Mouse (Mus musculus) lung, embryonic 16.5 days (tissue): ENCODE data around the gene Hpd. TPM values are rescaled to one million over a fixed set of nuclear protein-coding genes. Genes with fewer than 3 reads are reported as not detected.

ENCODE experiments used
- ATAC-seq: fragments of 200-750 bp; cut with Nextera tagmentation; 2 replicates; pipeline ENCODE4 v1.8.0; 2017; ENCODE audit warnings: low read depth, mild to moderate bottlenecking, moderate library complexity
- H3K27ac ChIP-seq: fragments of 300-500 bp; sonication (generic); 2 replicates; pipeline ENCODE4 v1.5.1; 2014; ENCODE audit warnings: mild to moderate bottlenecking, control low read depth, low read length
- H3K27me3 ChIP-seq: fragments of 300-500 bp; sonication (generic); 2 replicates; pipeline ENCODE4 v1.6.1; 2014; ENCODE audit warnings: low read depth, low read length, mixed read lengths; ENCODE audit not compliant: control insufficient read depth, insufficient read depth
- H3K36me3 ChIP-seq: fragments of 300-500 bp; sonication (generic); 2 replicates; pipeline ENCODE4 v1.6.1; 2014; ENCODE audit warnings: low read length; ENCODE audit not compliant: control insufficient read depth, insufficient read depth
- H3K4me1 ChIP-seq: fragments of 300-500 bp; sonication (generic); replicated peaks from 2 replicates; pipeline ENCODE4 v1.6.1; 2014; ENCODE audit warnings: low read length, mixed read lengths; ENCODE audit not compliant: control insufficient read depth, insufficient read depth
- H3K4me2 ChIP-seq: fragments of 300-500 bp; sonication (generic); 2 replicates; pipeline ENCODE4 v1.6.1; 2014; ENCODE audit warnings: low read depth, low read length, control low read depth
- H3K4me3 ChIP-seq: fragments of 300-500 bp; sonication (generic); 2 replicates; pipeline ENCODE4 v1.5.1; 2014; ENCODE audit warnings: mild to moderate bottlenecking, low read length, control low read depth
- H3K9ac ChIP-seq: fragments of 300-500 bp; sonication (generic); 2 replicates; pipeline ENCODE4 v1.6.1; 2014; ENCODE audit warnings: low read length, control low read depth
- H3K9me3 ChIP-seq: fragments of 300-500 bp; sonication (generic); 2 replicates; pipeline ENCODE4 v1.6.1; 2016; ENCODE audit warnings: low read length; ENCODE audit not compliant: control insufficient read depth
- WGBS: fragments of 180-500 bp; shearing (Covaris S2); extraction: QIAGEN DNeasy Blood & Tissue Kit; methylation state at CpG from one replicate; pipeline ENCODE4 v1.1.7; 2014; 5-methylcytosine and 5-hydroxymethylcytosine counted together
- polyA plus RNA-seq: library from polyadenylated mRNA; unstranded; fragments of >200 nt; fragmentation: Nextera tagmentation; extraction: Ambion mirVana; gene quantifications from 2 replicates; pipeline ENCODE4 v1.2.1, GENCODE M21; 2015

The Hpd gene
- polyA plus RNA-seq, 1 experiment from 2014 or later, result 0.18 TPM

DNA sequence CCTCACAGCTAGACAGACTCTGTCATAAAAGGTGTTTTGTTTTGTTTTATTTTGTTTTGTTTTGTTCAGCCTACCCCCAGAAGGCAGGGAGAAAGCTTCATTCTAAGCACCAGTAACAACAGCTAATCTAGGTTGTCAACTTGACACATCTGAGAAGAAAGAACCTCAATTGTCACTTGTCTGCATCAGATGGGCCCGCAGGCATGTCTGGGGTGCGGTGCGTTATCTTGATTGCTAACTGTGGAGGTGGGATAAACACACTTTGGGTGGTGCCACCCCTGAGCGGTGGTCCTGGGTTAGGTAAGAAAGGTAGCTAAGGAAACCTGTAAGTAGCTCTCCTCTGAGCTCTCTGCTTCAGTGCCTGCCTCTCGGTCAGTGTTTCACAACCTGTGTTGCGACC is 55.5 kb downstream of the Hpd start:
- no peaks in the 10 kb centered on the region for H3K9me3 ChIP-seq
- no peaks in the 10 kb centered on the region for H3K27me3 ChIP-seq
- ATAC-seq, result no peak
- H3K4me1 ChIP-seq, result peaks cover 15% of the 10 kb centered on the region
- H3K36me3 ChIP-seq, result no peaks in the 10 kb centered on the region; the same call in 1 of the 2 replicates
- no peak overlapping the region for H3K9ac ChIP-seq
- WGBS, result 63% methylated on average over 6 of the region's 6 CpGs
- H3K4me3 ChIP-seq, result no peak overlapping the region
- H3K27ac ChIP-seq, result no peak overlapping the region
- H3K4me2 ChIP-seq, result no peak overlapping the region

DNA sequence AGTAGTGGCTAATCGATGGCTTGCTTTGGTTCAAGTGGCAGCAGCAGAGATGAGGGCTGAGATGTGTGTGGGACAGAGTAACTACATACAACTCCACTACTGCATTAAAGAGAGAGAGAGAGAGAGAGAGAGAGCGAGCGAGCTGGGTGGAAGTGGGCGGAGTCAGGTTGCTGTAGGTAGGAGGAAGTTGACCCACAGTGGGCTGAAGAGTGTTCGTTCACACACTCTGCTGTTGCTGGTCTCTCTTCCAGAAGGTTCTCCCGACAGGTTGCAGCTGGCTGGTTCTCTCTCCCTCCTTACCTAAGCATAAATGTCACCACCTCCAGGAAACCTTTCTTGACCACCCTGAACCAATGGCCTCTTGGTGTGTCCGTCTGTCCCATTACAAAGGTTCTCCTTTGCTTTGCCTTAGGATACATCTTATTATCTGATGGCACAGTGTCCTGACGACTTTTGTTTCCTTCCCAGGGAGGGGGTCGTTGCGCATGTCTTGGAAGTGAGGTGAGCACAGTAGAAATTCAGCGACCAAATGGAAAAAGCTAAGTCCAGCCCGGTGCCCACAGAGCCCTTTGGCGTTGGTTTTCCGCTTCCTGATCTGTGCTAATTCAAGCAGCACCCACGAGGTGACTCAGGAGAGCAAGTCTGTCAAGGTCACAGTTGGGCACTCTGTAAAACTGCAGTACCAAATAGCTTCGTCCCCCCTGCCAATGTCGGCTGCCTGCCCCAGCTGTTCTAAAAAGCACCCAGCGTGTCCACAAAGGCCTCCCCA is 56.7 kb downstream of the Hpd start:
- Histone ChIP-seq H3K4me1 (peaks cover 11% of the 10 kb centered on the region), H3K4me3 (no peak overlapping the region), H3K27ac (no peak overlapping the region), H3K36me3 (no peaks in the 10 kb centered on the region; the same call in 1 of the 2 replicates), H3K4me2 (no peak overlapping the region), H3K9ac (no peak overlapping the region), H3K9me3 (no peaks in the 10 kb centered on the region), H3K27me3 (no peaks in the 10 kb centered on the region)
- WGBS, result 66% methylated on average over 18 of the region's 18 CpGs
- ATAC-seq, result no peak

DNA sequence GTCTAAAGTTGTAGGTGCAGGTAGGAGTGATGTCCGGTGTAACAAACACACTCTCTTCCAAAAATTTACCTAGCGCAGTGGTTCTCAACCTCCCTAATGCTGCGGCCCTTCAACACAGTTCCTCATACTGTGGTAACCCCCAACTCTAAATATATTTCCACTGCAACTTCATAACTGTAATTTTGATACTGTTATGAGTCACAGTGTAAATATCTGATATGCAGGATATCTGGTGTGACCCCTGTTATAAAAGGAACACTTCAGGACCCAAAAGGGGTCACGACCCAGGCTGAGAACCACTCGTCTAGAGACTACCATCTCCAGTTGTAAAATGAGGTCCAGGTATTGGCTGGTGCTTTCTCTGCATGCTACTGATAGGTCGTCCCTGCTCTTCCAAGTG is 57.4 kb downstream of the Hpd start:
- 77% methylated on average over 6 of the region's 6 CpGs for WGBS
- H3K9me3 ChIP-seq, result no peaks in the 10 kb centered on the region
- H3K9ac ChIP-seq, result no peak overlapping the region

DNA sequence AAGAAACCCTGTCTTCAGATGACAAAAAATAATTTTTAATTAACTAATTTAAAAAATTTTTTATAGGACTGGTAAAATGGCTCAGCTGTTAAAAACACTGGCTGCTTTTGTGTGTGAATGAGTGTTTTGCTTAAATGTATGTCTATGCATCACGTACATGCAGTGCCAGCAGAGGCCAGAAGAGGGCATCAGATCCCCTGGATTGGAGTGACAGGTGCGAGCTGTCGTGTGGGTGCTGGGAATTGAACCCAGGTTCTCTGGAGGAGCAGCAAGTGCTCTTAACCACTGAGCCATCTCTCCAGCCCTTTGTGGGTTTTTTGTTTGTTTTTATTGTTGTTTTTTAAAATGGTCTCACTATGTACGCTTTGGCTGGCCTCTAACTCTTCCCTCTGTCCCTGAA is 60.3 kb downstream of the Hpd start:
- no peak for ATAC-seq
- no peak overlapping the region for H3K4me3 ChIP-seq
- no peak overlapping the region for H3K4me2 ChIP-seq
- no peaks in the 10 kb centered on the region for H3K27me3 ChIP-seq
- peaks cover 8% of the 10 kb centered on the region for H3K4me1 ChIP-seq
- 92% methylated on average over 4 of the region's 4 CpGs for WGBS
- no peaks in the 10 kb centered on the region; the same call in 1 of the 2 replicates for H3K36me3 ChIP-seq
- H3K9ac ChIP-seq, result no peak overlapping the region
- H3K27ac ChIP-seq, result no peak overlapping the region
- no peaks in the 10 kb centered on the region for H3K9me3 ChIP-seq

More for the DNA sequence above, 57.4 kb downstream of the Hpd start:
- no peaks in the 10 kb centered on the region; the same call in 1 of the 2 replicates for H3K36me3 ChIP-seq
- no peak overlapping the region for H3K4me3 ChIP-seq
- no peak for ATAC-seq
- H3K27ac ChIP-seq, result no peak overlapping the region
- no peak overlapping the region for H3K4me2 ChIP-seq
- no peaks in the 10 kb centered on the region for H3K27me3 ChIP-seq
- H3K4me1 ChIP-seq, result peaks cover 11% of the 10 kb centered on the region

Other genes starting within 250 kb of the Hpd start
- gene Kdm2b, start 192.9 kb downstream of the Hpd start, polyA plus RNA-seq, result 35.5 and 37.6 TPM in 2 replicates
- gene Orai1, start 167.7 kb downstream of the Hpd start, polyA plus RNA-seq, result 18.2 and 19.3 TPM in 2 replicates
- 3.9 and 7.4 TPM in 2 replicates for gene Morn3, start 135.7 kb downstream of the Hpd start, polyA plus RNA-seq
- 12.4 and 14.5 TPM in 2 replicates for gene Tmem120b, start 114.3 kb downstream of the Hpd start, polyA plus RNA-seq
- 5.3 and 5.6 TPM in 2 replicates for gene Rhof, start 50.0 kb downstream of the Hpd start, polyA plus RNA-seq
- gene Setd1b, start 40.5 kb downstream of the Hpd start, polyA plus RNA-seq, result 8.4 and 9.1 TPM in 2 replicates
- 87.0 and 91.8 TPM in 2 replicates for gene Psmd9, start 13.3 kb downstream of the Hpd start, polyA plus RNA-seq
- 1.3 and 1.5 TPM in 2 replicates for gene Wdr66, start 69.4 kb upstream of the Hpd start, polyA plus RNA-seq
- 21.8 and 23.9 TPM in 2 replicates for gene Bcl7a, start 161.1 kb upstream of the Hpd start, polyA plus RNA-seq
- 15.0 and 17.8 TPM in 2 replicates for gene Mlxip, start 212.1 kb upstream of the Hpd start, polyA plus RNA-seq